In the genomic region with DNA sequence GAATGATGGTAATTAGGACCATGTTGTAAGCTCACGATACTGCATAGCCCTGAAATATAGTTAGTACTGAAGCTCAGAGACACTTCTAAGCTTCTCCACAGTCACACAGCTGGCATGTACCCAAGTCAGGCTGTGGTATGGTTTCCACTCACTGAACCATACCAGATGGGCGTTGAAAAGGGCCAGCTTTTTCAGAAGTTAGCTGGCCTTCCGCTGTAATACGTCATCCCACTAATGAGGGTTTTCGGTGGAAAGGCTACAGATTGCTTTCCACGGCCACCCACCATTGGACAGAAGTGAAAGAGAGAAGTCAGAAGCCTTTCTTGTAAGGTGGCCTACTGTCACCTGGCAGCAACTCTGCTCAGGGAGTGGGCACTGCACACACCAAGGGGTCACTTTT, we compare ENCODE assay signal across 16 mouse cellular contexts. TPM values are rescaled to one million over a fixed set of nuclear protein-coding genes. Genes with fewer than 3 reads are reported as not detected.
DNase-seq lines count a peak whose midpoint lies in the region; ATAC-seq and TF ChIP-seq lines count a peak whose summit lies in the region.
"Had no signal": no experiment of that assay in that cellular context is flagged by ENCODE, and none has a peak within 500 bp of the region (broad histone marks: within the 10 kb centered on the region; RNA-seq: fewer than 3 reads in every experiment).

No protein-coding gene starts in this region.

- in situ Hi-C loops in Patski (cut with MboI; ENCODE audit: low pct_unique_long_range_greater_than_20kb), result loop anchor here (5.0 kb wide), 1 partner anchor 124 kb away; no protein-coding TSS in a partner anchor

- H3K27me3 ChIP-seq in heart, embryonic 10.5 days (ENCODE audit: insufficient read depth, poor library complexity, severe bottlenecking), result no peaks in the 10 kb centered on the region
- no peaks in the 10 kb centered on the region for H3K27me3 ChIP-seq in Patski
- H3K27me3 ChIP-seq in kidney, embryonic 16.5 days (ENCODE audit: insufficient read depth, low read length), result no peaks in the 10 kb centered on the region
- H3K27me3 ChIP-seq: embryonic facial prominence, embryonic 15.5 days; hindbrain, embryonic 15.5 days; intestine, embryonic 15.5 days; limb, embryonic 15.5 days; liver, embryonic 15.5 days had no signal

- TF ChIP-seq CTCF in left cerebral cortex, adult 2 months (IDR thresholded peaks at IDR 0.05), result no peak
- no peak for TF ChIP-seq CTCF in Patski (IDR thresholded peaks at IDR 0.05)
- TF ChIP-seq CTCF in olfactory bulb, adult 2 months (IDR thresholded peaks at IDR 0.05; ENCODE audit: insufficient read depth, low read depth, low read length), result no peak

- peaks cover 33% of the 10 kb centered on the region for H3K4me1 ChIP-seq in heart, embryonic 10.5 days
- H3K4me1 ChIP-seq in olfactory bulb, adult 2 months (ENCODE audit: control insufficient read depth, insufficient read depth, low read length), result peaks cover 20% of the 10 kb centered on the region
- H3K4me1 ChIP-seq in kidney, embryonic 16.5 days (ENCODE audit: insufficient read depth, low read length), result peaks cover 16% of the 10 kb centered on the region
- H3K4me1 ChIP-seq: hindbrain, embryonic 15.5 days; limb, embryonic 15.5 days; liver, embryonic 15.5 days had no signal

- H3K36me3 ChIP-seq in heart, embryonic 10.5 days, result peaks cover 64% of the 10 kb centered on the region
- H3K36me3 ChIP-seq in kidney, embryonic 16.5 days (ENCODE audit: insufficient read depth, low read length), result peaks cover 5% of the 10 kb centered on the region
- H3K36me3 ChIP-seq: embryonic facial prominence, embryonic 15.5 days; hindbrain, embryonic 15.5 days; limb, embryonic 15.5 days; liver, embryonic 15.5 days had no signal

- peak; percentile 12 for ATAC-seq in Patski
- no peak for ATAC-seq in kidney, embryonic 16.5 days (ENCODE audit: low FRiP score, low TSS enrichment)
- ATAC-seq: intestine, embryonic 15.5 days had no signal

- H3K27ac ChIP-seq in heart, embryonic 10.5 days, result no peak overlapping the region
- H3K27ac ChIP-seq in left cerebral cortex, adult 2 months, result peak overlapping the region; percentile 47
- peak overlapping the region; percentile 31 for H3K27ac ChIP-seq in olfactory bulb, adult 2 months (ENCODE audit: insufficient read depth, low read depth, low read length)
- no peak overlapping the region for H3K27ac ChIP-seq in kidney, embryonic 16.5 days (ENCODE audit: low read length)
- H3K27ac ChIP-seq: embryonic facial prominence, embryonic 15.5 days; hindbrain, embryonic 15.5 days; intestine, embryonic 15.5 days; limb, embryonic 15.5 days; liver, embryonic 15.5 days had no signal

- intact Hi-C loops in left cerebral cortex, adult 2 months (cut with DNase I), result no loop called here
- intact Hi-C loops in left cerebral cortex, postnatal 36 days (cut with DNase I), result loop anchor here (1.0 to 10.0 kb wide), 2 partner anchors 121 to 592 kb away; a partner anchor contains a TSS

- CTCF ChIA-PET in Patski (lab: Charles Lee), result interaction anchor here (1.1 to 2.5 kb wide), 8 partner anchors 26 to 157 kb away, joined by 3 to 15 read pairs (median 6); no protein-coding TSS in a partner anchor

- no peak overlapping the region for H3K9ac ChIP-seq in kidney, embryonic 16.5 days (replicated peaks; ENCODE audit: low read length)
- H3K9ac ChIP-seq: embryonic facial prominence, embryonic 15.5 days; hindbrain, embryonic 15.5 days; intestine, embryonic 15.5 days; limb, embryonic 15.5 days; liver, embryonic 15.5 days had no signal

- peak; percentile 77 for DNase-seq in heart, adult 11 months
- no peak for DNase-seq in heart, embryonic 10.5 days (ENCODE audit: low spot score)
- no peak for DNase-seq in left cerebral cortex, adult 2 months (ENCODE audit: extremely low spot score in 1 of 2, low spot score in 2 of 2)
- no peak for DNase-seq in left cerebral cortex, postnatal 36 days (ENCODE audit: low spot score in 2 of 2)
- no peak for DNase-seq in Patski (ENCODE audit: low read depth, low spot score)
- DNase-seq: cerebellum, adult 11-12 months; cerebellum, postnatal 25 days; heart, postnatal 4 days had no signal

- H3K4me3 ChIP-seq in heart, embryonic 10.5 days, result no peak overlapping the region
- H3K4me3 ChIP-seq in left cerebral cortex, adult 2 months, result no peak overlapping the region
- H3K4me3 ChIP-seq in olfactory bulb, adult 2 months (ENCODE audit: insufficient read depth, low read depth, low read length), result no peak overlapping the region
- no peak overlapping the region for H3K4me3 ChIP-seq in kidney, embryonic 16.5 days (ENCODE audit: low read length)
- H3K4me3 ChIP-seq: embryonic facial prominence, embryonic 15.5 days; hindbrain, embryonic 15.5 days; intestine, embryonic 15.5 days; limb, embryonic 15.5 days; liver, embryonic 15.5 days had no signal

- 87% methylated on average over 6 of the region's 6 CpGs for WGBS in heart, embryonic 10.5 days
- WGBS in olfactory bulb, adult 2 months, result 52% methylated on average over 6 of the region's 6 CpGs
- WGBS in kidney, embryonic 16.5 days, result 73% methylated on average over 6 of the region's 6 CpGs

- H3K9me3 ChIP-seq in heart, embryonic 10.5 days, result no peaks in the 10 kb centered on the region
- no peaks in the 10 kb centered on the region for H3K9me3 ChIP-seq in kidney, embryonic 16.5 days (ENCODE audit: low read length)
- H3K9me3 ChIP-seq: embryonic facial prominence, embryonic 15.5 days; hindbrain, embryonic 15.5 days; intestine, embryonic 15.5 days; limb, embryonic 15.5 days; liver, embryonic 15.5 days had no signal

- no peak overlapping the region for H3K4me2 ChIP-seq in kidney, embryonic 16.5 days (replicated peaks; ENCODE audit: low read depth, low read length)
- H3K4me2 ChIP-seq: embryonic facial prominence, embryonic 15.5 days; hindbrain, embryonic 15.5 days; intestine, embryonic 15.5 days; limb, embryonic 15.5 days; liver, embryonic 15.5 days; midbrain, embryonic 11.5 days had no signal

- TF ChIP-seq POLR2A in olfactory bulb, adult 2 months (IDR thresholded peaks at IDR 0.05; ENCODE audit: insufficient read depth, low read depth, low read length), result no peak

- POLR2A ChIA-PET in Patski (lab: Charles Lee), result interaction anchor here (0.5 to 1.4 kb wide), 6 partner anchors 25 to 134 kb away, joined by 3 to 4 read pairs (median 3); no protein-coding TSS in a partner anchor

RNA-seq across cellular contexts. Expression of a gene that starts 44.3 kb away (rescaled TPM):
- polyA plus RNA-seq in heart, embryonic 10.5 days (2016; fragmentation: Nextera tagmentation; extraction: Ambion mirVana), result 26.4 TPM in 2 replicates
- total RNA-seq in left cerebral cortex, adult 2 months (2021), result 10 to 100 TPM; 22.7 to 26.0 TPM
- 10 to 100 TPM; 23.4 to 23.5 TPM for total RNA-seq in left cerebral cortex, postnatal 36 days (2021)
- polyA plus RNA-seq in Patski (2021), result 23.9 TPM
- not detected in 2 replicates for polyA plus RNA-seq in olfactory bulb, adult 2 months (2012; ENCODE audit: insufficient read depth, insufficient read length, low replicate concordance, missing spikeins)
- 36.4 and 36.8 TPM in 2 replicates for polyA plus RNA-seq in kidney, embryonic 16.5 days (2015; fragmentation: Nextera tagmentation; extraction: Ambion mirVana)

RNA-seq across cellular contexts. Expression of a gene that starts 44.4 kb away (rescaled TPM):
- polyA plus RNA-seq in heart, embryonic 10.5 days (2016; fragmentation: Nextera tagmentation; extraction: Ambion mirVana), result 9.6 and 10.2 TPM in 2 replicates
- 10 to 100 TPM; 39.3 to 43.4 TPM for total RNA-seq in left cerebral cortex, adult 2 months (2021)
- 10 to 100 TPM; 43.2 to 44.3 TPM for total RNA-seq in left cerebral cortex, postnatal 36 days (2021)
- polyA plus RNA-seq in Patski (2021), result 24.4 TPM
- polyA plus RNA-seq in olfactory bulb, adult 2 months (2012; ENCODE audit: insufficient read depth, insufficient read length, low replicate concordance, missing spikeins), result not detected in 2 replicates
- 10.8 and 13.1 TPM in 2 replicates for polyA plus RNA-seq in kidney, embryonic 16.5 days (2015; fragmentation: Nextera tagmentation; extraction: Ambion mirVana)

RNA-seq across cellular contexts. Expression of a gene that starts 53.9 kb away (rescaled TPM):
- polyA plus RNA-seq in heart, embryonic 10.5 days (2016; fragmentation: Nextera tagmentation; extraction: Ambion mirVana), result 112 and 178 TPM in 2 replicates
- total RNA-seq in left cerebral cortex, adult 2 months (2021), result 10 to 100 TPM; 56.3 to 62.8 TPM
- 10 to 100 TPM; 56.1 to 63.6 TPM for total RNA-seq in left cerebral cortex, postnatal 36 days (2021)
- polyA plus RNA-seq in Patski (2021), result 380 TPM
- not detected in 2 replicates for polyA plus RNA-seq in olfactory bulb, adult 2 months (2012; ENCODE audit: insufficient read depth, insufficient read length, low replicate concordance, missing spikeins)
- 101 and 104 TPM in 2 replicates for polyA plus RNA-seq in kidney, embryonic 16.5 days (2015; fragmentation: Nextera tagmentation; extraction: Ambion mirVana)

Comparison
In these comparisons a context has a peak if more than half of its experiments do, and no peak if none do; other contexts are left out.
1. H3K27ac ChIP-seq: peak in left cerebral cortex, adult 2 months (single experiment) and olfactory bulb, adult 2 months (single experiment); none in heart, embryonic 10.5 days (single experiment) and kidney, embryonic 16.5 days (single experiment).
2. RNA of a gene that starts 44.3 kb away (polyA plus RNA-seq): 36.4 to 36.8 TPM in kidney, embryonic 16.5 days, 26.4 TPM in heart, embryonic 10.5 days and 23.9 TPM in Patski (single experiment); not detected in olfactory bulb, adult 2 months; every median in the first group is over 10 times any median in the second.
3. RNA of a gene that starts 53.9 kb away (polyA plus RNA-seq): 380 TPM in Patski (single experiment), 112 to 178 TPM in heart, embryonic 10.5 days and 101 to 104 TPM in kidney, embryonic 16.5 days; not detected in olfactory bulb, adult 2 months; every median in the first group is over 100 times any median in the second.